10 mouse cellular contexts compared by ENCODE assay signal in genomic region chr7:3609082-3609481, GRCm38 (mm10). TPM values are rescaled to one million over a fixed set of nuclear protein-coding genes. Genes with fewer than 3 reads are reported as not detected.
DNase-seq lines count a peak whose midpoint lies in the region; ATAC-seq and TF ChIP-seq lines count a peak whose summit lies in the region.
"Had no signal": no experiment of that assay in that cellular context is flagged by ENCODE, and none has a peak within 500 bp of the region (broad histone marks: within the 10 kb centered on the region; RNA-seq: fewer than 3 reads in every experiment).

No protein-coding gene starts in this region.

- TF ChIP-seq POLR2A in heart, adult 2 months (IDR thresholded peaks at IDR 0.05; ENCODE audit: insufficient read depth, low read depth, low read length): no peak

- H3K79me2 ChIP-seq in heart, adult 2 months (replicated peaks; ENCODE audit: control insufficient read depth, insufficient read depth, low read length): no peaks in the 10 kb centered on the region

- intact Hi-C loops in heart, adult 2 months (cut with DNase I): loop anchor here (5.0 kb wide), 1 partner anchor 68 kb away; the partner anchor contains the start of gene Tmc4
- intact Hi-C loops in heart, postnatal 36 days (cut with DNase I): no loop called here

- H3K4me2 ChIP-seq in forebrain, embryonic 14.5 days (ENCODE audit: low read length): no peak overlapping the region
- H3K4me2 ChIP-seq in hindbrain, embryonic 13.5 days: no peak overlapping the region
- H3K4me2 ChIP-seq: liver, embryonic 13.5 days had no signal

- no peaks in the 10 kb centered on the region for H3K9me3 ChIP-seq in heart, embryonic 10.5 days
- H3K9me3 ChIP-seq in forebrain, embryonic 14.5 days (replicated peaks; ENCODE audit: control insufficient read depth, low read length): no peaks in the 10 kb centered on the region
- H3K9me3 ChIP-seq in hindbrain, embryonic 13.5 days: no peaks in the 10 kb centered on the region
- H3K9me3 ChIP-seq: liver, embryonic 13.5 days had no signal

- TF ChIP-seq EP300 in heart, adult 2 months (IDR thresholded peaks at IDR 0.05; ENCODE audit: insufficient read depth, low read depth, low read length): 0 out of 2 replicates have a peak, but pooled peaks have one; percentile 30

- no peak overlapping the region for H3K9ac ChIP-seq in heart, adult 2 months (ENCODE audit: low read depth, low read length)
- H3K9ac ChIP-seq in forebrain, embryonic 14.5 days (ENCODE audit: low read length): no peak overlapping the region
- H3K9ac ChIP-seq in hindbrain, embryonic 13.5 days: no peak overlapping the region
- H3K9ac ChIP-seq: liver, embryonic 13.5 days had no signal

- no peaks in the 10 kb centered on the region for H3K36me3 ChIP-seq in heart, adult 2 months (ENCODE audit: control insufficient read depth, insufficient read depth, low read length)
- no peaks in the 10 kb centered on the region for H3K36me3 ChIP-seq in heart, embryonic 10.5 days
- H3K36me3 ChIP-seq in forebrain, embryonic 14.5 days (ENCODE audit: control insufficient read depth, insufficient read depth, low read length): no peaks in the 10 kb centered on the region
- no peaks in the 10 kb centered on the region for H3K36me3 ChIP-seq in hindbrain, embryonic 13.5 days
- H3K36me3 ChIP-seq: liver, embryonic 13.5 days had no signal

- no peak for ATAC-seq in forebrain, embryonic 14.5 days
- no peak for ATAC-seq in hindbrain, embryonic 13.5 days (ENCODE audit: low FRiP score)
- ATAC-seq: hindbrain, embryonic 16.5 days had no signal

- WGBS in heart, adult 2 months: 12% methylated on average over 3 of the region's 3 CpGs
- 67% methylated on average over 3 of the region's 3 CpGs for WGBS in heart, embryonic 10.5 days
- 71% methylated on average over 3 of the region's 3 CpGs for WGBS in forebrain, embryonic 14.5 days
- WGBS in hindbrain, embryonic 13.5 days: 67% methylated on average over 3 of the region's 3 CpGs

- no peaks in the 10 kb centered on the region for H3K27me3 ChIP-seq in heart, adult 2 months (ENCODE audit: control insufficient read depth, insufficient read depth, low read length)
- no peaks in the 10 kb centered on the region for H3K27me3 ChIP-seq in heart, embryonic 10.5 days (ENCODE audit: insufficient read depth, poor library complexity, severe bottlenecking)
- H3K27me3 ChIP-seq in forebrain, embryonic 14.5 days (replicated peaks; ENCODE audit: control insufficient read depth, insufficient read depth, low read length): no peaks in the 10 kb centered on the region
- H3K27me3 ChIP-seq in hindbrain, embryonic 13.5 days: no peaks in the 10 kb centered on the region
- H3K27me3 ChIP-seq: liver, embryonic 13.5 days had no signal

- peaks cover 6% of the 10 kb centered on the region for H3K4me1 ChIP-seq in heart, adult 2 months (ENCODE audit: control insufficient read depth, insufficient read depth, low read length)
- no peaks in the 10 kb centered on the region for H3K4me1 ChIP-seq in heart, embryonic 10.5 days
- peaks cover 6% of the 10 kb centered on the region for H3K4me1 ChIP-seq in brown adipose tissue, adult 24 weeks (ENCODE audit: control insufficient read depth, insufficient read depth, insufficient read length, low read length)
- H3K4me1 ChIP-seq in forebrain, embryonic 14.5 days (ENCODE audit: control insufficient read depth, insufficient read depth, low read length): no peaks in the 10 kb centered on the region
- no peaks in the 10 kb centered on the region for H3K4me1 ChIP-seq in hindbrain, embryonic 13.5 days (replicated peaks)
- H3K4me1 ChIP-seq: liver, embryonic 13.5 days had no signal

- H3K4me3 ChIP-seq in heart, adult 2 months: no peak overlapping the region
- no peak overlapping the region for H3K4me3 ChIP-seq in heart, embryonic 10.5 days
- no peak overlapping the region for H3K4me3 ChIP-seq in brown adipose tissue, adult 24 weeks (ENCODE audit: insufficient read depth, low read depth, low read length)
- H3K4me3 ChIP-seq in forebrain, embryonic 14.5 days (ENCODE audit: low read depth, low read length): no peak overlapping the region
- H3K4me3 ChIP-seq in hindbrain, embryonic 13.5 days: no peak overlapping the region
- H3K4me3 ChIP-seq: liver, embryonic 13.5 days had no signal

- peak overlapping the region; percentile 83 for H3K27ac ChIP-seq in heart, adult 2 months
- H3K27ac ChIP-seq in heart, embryonic 10.5 days: no peak overlapping the region
- peak overlapping the region; percentile 100 for H3K27ac ChIP-seq in brown adipose tissue, adult 24 weeks (replicated peaks; ENCODE audit: low read depth, low read length)
- no peak overlapping the region for H3K27ac ChIP-seq in forebrain, embryonic 14.5 days (ENCODE audit: low read depth, low read length)
- no peak overlapping the region for H3K27ac ChIP-seq in hindbrain, embryonic 13.5 days
- H3K27ac ChIP-seq: liver, embryonic 13.5 days had no signal

- no peak for TF ChIP-seq CTCF in heart, adult 2 months (IDR thresholded peaks at IDR 0.05)

- peak; percentile 70 to 73 for DNase-seq in heart, adult 2 months
- no peak for DNase-seq in heart, embryonic 10.5 days (ENCODE audit: low spot score)
- DNase-seq in heart, postnatal 36 days: peak; percentile 59 to 69
- peak; percentile 43 to 58 for DNase-seq in kidney, postnatal 4 days
- no peak for DNase-seq in retina, embryonic 14.5 days (ENCODE audit: low spot score)
- DNase-seq in forebrain, embryonic 14.5 days (ENCODE audit: low spot score): no peak
- DNase-seq: liver, embryonic 13.5 days had no signal

RNA-seq across cellular contexts. Expression of gene Oscar, which starts 6.9 kb away (rescaled TPM):
- total RNA-seq in heart, adult 2 months (2021): under 1 TPM in 1 of 2 experiments, not detected in 1; 0.21 TPM
- polyA plus RNA-seq in heart, adult 2 months (2012; rRNA removed): 0.45 and 0.91 TPM in 2 replicates
- 0.16 and 0.27 TPM in 2 replicates for polyA plus RNA-seq in heart, embryonic 10.5 days (2016; fragmentation: Nextera tagmentation; extraction: Ambion mirVana)
- polyA plus RNA-seq in brown adipose tissue, adult 24 weeks (2012; ENCODE audit: insufficient read depth, insufficient read length, missing spikeins): not detected in 2 replicates
- total RNA-seq in heart, postnatal 36 days (2021): under 1 TPM; 0.17 to 0.35 TPM
- polyA plus RNA-seq in forebrain, embryonic 14.5 days (2014; fragmentation: Nextera tagmentation; extraction: Ambion mirVana): 0.13 and 0.23 TPM in 2 replicates
- 0.35 and 0.39 TPM in 2 replicates for polyA plus RNA-seq in hindbrain, embryonic 13.5 days (2015; fragmentation: Nextera tagmentation; extraction: Ambion mirVana)
- polyA plus RNA-seq: liver, embryonic 13.5 days had no signal

RNA-seq across cellular contexts. Expression of gene Ndufa3, which starts 8.1 kb away (rescaled TPM):
- 1,000 to 10,000 TPM; 1,765 to 2,117 TPM for total RNA-seq in heart, adult 2 months (2021)
- polyA plus RNA-seq in heart, adult 2 months (2012; rRNA removed): 956 and 1,299 TPM in 2 replicates
- 486 and 602 TPM in 2 replicates for polyA plus RNA-seq in heart, embryonic 10.5 days (2016; fragmentation: Nextera tagmentation; extraction: Ambion mirVana)
- 2,482 and 2,632 TPM in 2 replicates for polyA plus RNA-seq in brown adipose tissue, adult 24 weeks (2012; ENCODE audit: insufficient read depth, insufficient read length, missing spikeins)
- 1,000 to 10,000 TPM; 1,822 to 1,988 TPM for total RNA-seq in heart, postnatal 36 days (2021)
- 424 and 576 TPM in 2 replicates for polyA plus RNA-seq in forebrain, embryonic 14.5 days (2014; fragmentation: Nextera tagmentation; extraction: Ambion mirVana)
- 481 and 487 TPM in 2 replicates for polyA plus RNA-seq in hindbrain, embryonic 13.5 days (2015; fragmentation: Nextera tagmentation; extraction: Ambion mirVana)

RNA-seq across cellular contexts. Expression of gene Tfpt, which starts 20.6 kb away (rescaled TPM):
- 10 to 100 TPM; 16.9 to 21.1 TPM for total RNA-seq in heart, adult 2 months (2021)
- polyA plus RNA-seq in heart, adult 2 months (2012; rRNA removed): 8.0 and 8.8 TPM in 2 replicates
- polyA plus RNA-seq in heart, embryonic 10.5 days (2016; fragmentation: Nextera tagmentation; extraction: Ambion mirVana): 19.4 and 34.5 TPM in 2 replicates
- polyA plus RNA-seq in brown adipose tissue, adult 24 weeks (2012; ENCODE audit: insufficient read depth, insufficient read length, missing spikeins): 24.2 and 24.4 TPM in 2 replicates
- 10 to 100 TPM; 17.2 to 25.4 TPM for total RNA-seq in heart, postnatal 36 days (2021)
- polyA plus RNA-seq in forebrain, embryonic 14.5 days (2014; fragmentation: Nextera tagmentation; extraction: Ambion mirVana): 31.3 and 34.8 TPM in 2 replicates
- polyA plus RNA-seq in hindbrain, embryonic 13.5 days (2015; fragmentation: Nextera tagmentation; extraction: Ambion mirVana): 32.9 and 37.4 TPM in 2 replicates

RNA-seq across cellular contexts. Expression of gene Prpf31, which starts 20.7 kb away (rescaled TPM):
- total RNA-seq in heart, adult 2 months (2021): 10 to 100 TPM; 24.1 to 24.4 TPM
- polyA plus RNA-seq in heart, adult 2 months (2012; rRNA removed): 21.5 and 30.3 TPM in 2 replicates
- polyA plus RNA-seq in heart, embryonic 10.5 days (2016; fragmentation: Nextera tagmentation; extraction: Ambion mirVana): 90.1 and 121 TPM in 2 replicates
- polyA plus RNA-seq in brown adipose tissue, adult 24 weeks (2012; ENCODE audit: insufficient read depth, insufficient read length, missing spikeins): 18.7 and 20.7 TPM in 2 replicates
- total RNA-seq in heart, postnatal 36 days (2021): 10 to 100 TPM; 24.4 to 26.6 TPM
- 99.7 and 102 TPM in 2 replicates for polyA plus RNA-seq in forebrain, embryonic 14.5 days (2014; fragmentation: Nextera tagmentation; extraction: Ambion mirVana)
- 99.1 and 105 TPM in 2 replicates for polyA plus RNA-seq in hindbrain, embryonic 13.5 days (2015; fragmentation: Nextera tagmentation; extraction: Ambion mirVana)

RNA-seq across cellular contexts. Expression of gene Cnot3, which starts 36.0 kb away (rescaled TPM):
- total RNA-seq in heart, adult 2 months (2021): 10 to 100 TPM; 22.1 to 23.1 TPM
- 20.3 and 33.2 TPM in 2 replicates for polyA plus RNA-seq in heart, adult 2 months (2012; rRNA removed)
- 40.7 and 56.4 TPM in 2 replicates for polyA plus RNA-seq in heart, embryonic 10.5 days (2016; fragmentation: Nextera tagmentation; extraction: Ambion mirVana)
- 22.4 and 31.4 TPM in 2 replicates for polyA plus RNA-seq in brown adipose tissue, adult 24 weeks (2012; ENCODE audit: insufficient read depth, insufficient read length, missing spikeins)
- total RNA-seq in heart, postnatal 36 days (2021): 10 to 100 TPM; 22.5 to 27.6 TPM
- polyA plus RNA-seq in forebrain, embryonic 14.5 days (2014; fragmentation: Nextera tagmentation; extraction: Ambion mirVana): 40.5 and 44.2 TPM in 2 replicates
- 47.1 and 49.9 TPM in 2 replicates for polyA plus RNA-seq in hindbrain, embryonic 13.5 days (2015; fragmentation: Nextera tagmentation; extraction: Ambion mirVana)

Comparison
In these comparisons a context has a peak if more than half of its experiments do, and no peak if none do; other contexts are left out.
1. DNase-seq: peak in heart, adult 2 months (2 of 2), heart, postnatal 36 days (2 of 2) and kidney, postnatal 4 days (2 of 2); none in heart, embryonic 10.5 days (single experiment), retina, embryonic 14.5 days (single experiment) and forebrain, embryonic 14.5 days (single experiment).
2. H3K27ac ChIP-seq: peak in heart, adult 2 months (single experiment) and brown adipose tissue, adult 24 weeks (single experiment); none in heart, embryonic 10.5 days (single experiment), forebrain, embryonic 14.5 days (single experiment) and hindbrain, embryonic 13.5 days (single experiment).